Mouse (Mus musculus) adrenal gland, adult 8-10 months (tissue): Measurements from ENCODE around the gene Olfr345. TPM values are rescaled to one million over a fixed set of nuclear protein-coding genes. Genes with fewer than 3 reads are reported as not detected.

ENCODE experiments used
- DNase-seq: peaks from one replicate; pipeline ENCODE4 v3.0.0; 2022
- total RNA-seq, 4 experiments: library from RNA; stranded (reverse); gene quantifications; 2 replicates each; pipeline ENCODE4 v1.2.4; 2022

Olfr345 gene
- total RNA-seq, result not detected

- DNase-seq, result no peak
These were observed at the start of gene Olfr345 for GRCm38 (mm10) chr2:36639741-36640140. Olfr345 (plus strand) TSS chr2:36640041.

- no peak for DNase-seq
These were observed 45.6 kb downstream of the Olfr345 start, which contains the start of gene Olfr346 for GRCm38 (mm10) chr2:36685488-36685887. Olfr346 (plus strand) TSS chr2:36685788.

Other genes with a start within 250 kb of the Olfr345 start
- gene Olfr339, start 221.1 kb upstream of the Olfr345 start, total RNA-seq, result not detected
- not detected for gene Olfr340, start 187.5 kb upstream of the Olfr345 start, total RNA-seq
- not detected for gene Olfr341, start 157.6 kb upstream of the Olfr345 start, total RNA-seq
- not detected for gene Olfr342, start 115.0 kb upstream of the Olfr345 start, total RNA-seq
- gene Olfr344, start 73.4 kb upstream of the Olfr345 start, total RNA-seq, result under 1 TPM in 1 of 4 experiments, not detected in 3; 0.03 TPM
- not detected for gene Olfr346, start 45.7 kb downstream of the Olfr345 start, total RNA-seq
- not detected for gene Olfr347, start 91.9 kb downstream of the Olfr345 start, total RNA-seq
- gene Olfr348, start 144.2 kb downstream of the Olfr345 start, total RNA-seq, result not detected
- gene Olfr50, start 150.5 kb downstream of the Olfr345 start, total RNA-seq, result not detected
- not detected for gene Olfr3, start 177.0 kb downstream of the Olfr345 start, total RNA-seq
- gene Olfr350, start 206.3 kb downstream of the Olfr345 start, total RNA-seq, result not detected
- not detected for gene Olfr351, start 222.6 kb downstream of the Olfr345 start, total RNA-seq
- gene Olfr352, start 228.4 kb downstream of the Olfr345 start, total RNA-seq, result not detected